Mouse (Mus musculus) erythroblast, embryonic 14.5 days (primary cell): ENCODE measurements around the gene Map3k1.

ENCODE experiments used
- GATA1 ChIP-seq: IDR thresholded peaks from 2 replicates; pipeline ENCODE4 v1.6.1; 2012; ENCODE audit warnings: low read length, inconsistent platforms, mixed read lengths
- TAL1 ChIP-seq: IDR thresholded peaks from 3 replicates; pipeline ENCODE4 v1.6.1; 2012; ENCODE audit warnings: low read length, inconsistent platforms, mixed read lengths

DNA sequence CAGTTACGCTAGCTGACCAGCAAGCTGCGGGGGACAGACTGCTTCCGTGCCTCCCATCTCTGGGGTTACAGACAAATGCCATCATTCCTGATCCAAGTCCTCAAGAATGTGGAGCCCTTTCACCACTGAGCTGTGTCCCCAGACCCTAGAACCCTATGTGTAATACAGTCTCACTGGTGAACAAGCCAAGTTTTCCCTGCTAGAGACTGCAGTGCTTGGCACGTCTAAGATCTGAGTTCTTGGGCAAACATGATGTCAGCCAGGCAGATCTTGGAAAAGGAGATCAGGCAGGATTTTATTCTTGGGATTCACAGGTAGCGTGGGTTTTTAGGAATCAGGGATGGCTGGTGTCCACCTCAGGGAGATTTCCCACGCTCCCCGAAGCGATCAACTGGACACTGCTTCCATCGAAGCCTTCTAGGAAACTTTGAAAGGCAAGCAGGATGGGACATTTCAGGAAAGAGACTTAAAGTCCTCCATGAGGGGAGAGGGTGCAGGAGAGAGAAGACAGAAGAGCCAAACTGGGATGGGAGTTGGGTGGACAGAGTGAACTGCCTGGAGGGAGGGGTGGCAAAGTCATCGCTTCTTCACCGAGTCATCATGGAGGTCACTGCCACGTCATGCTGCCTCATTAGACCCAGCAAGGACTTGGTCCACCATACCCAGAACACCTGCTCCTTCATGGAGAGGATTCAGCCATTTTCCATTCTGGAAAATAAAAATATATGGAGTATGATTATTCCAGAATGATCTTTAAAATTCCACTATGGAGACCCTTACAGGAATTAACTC is 41.4 kb upstream of the Map3k1 start:
- no peak for TF ChIP-seq TAL1
- no peak for TF ChIP-seq GATA1
